Comparison of ENCODE assay signal across 21 mouse cellular contexts in genomic region chr6:137752275-137752655, GRCm38 (mm10). TPM values are rescaled to one million over a fixed set of nuclear protein-coding genes. Genes with fewer than 3 reads are reported as not detected.
DNase-seq lines count a peak whose midpoint lies in the region; ATAC-seq and TF ChIP-seq lines count a peak whose summit lies in the region.
"Had no signal": no experiment of that assay in that cellular context is flagged by ENCODE, and none has a peak within 500 bp of the region (broad histone marks: within the 10 kb centered on the region; RNA-seq: fewer than 3 reads in every experiment).

No protein-coding gene starts in this region.

- H3K4me1 ChIP-seq in kidney, postnatal 0 days (replicated peaks; ENCODE audit: insufficient read depth, low read length) = 0 out of 2 replicates have a peak, but pooled peaks cover 3% of the 10 kb centered on the region
- H3K4me1 ChIP-seq in MEL (ENCODE audit: control insufficient read depth in 1 of 2, insufficient read depth in 2 of 2, low read length in 2 of 2) = no peaks in the 10 kb centered on the region
- no peaks in the 10 kb centered on the region for H3K4me1 ChIP-seq in intestine, postnatal 0 days (replicated peaks; ENCODE audit: control insufficient read depth, insufficient read depth, low read length)

- H3K27me3 ChIP-seq in kidney, postnatal 0 days (ENCODE audit: insufficient read depth, low read length) = no peaks in the 10 kb centered on the region
- no peaks in the 10 kb centered on the region for H3K27me3 ChIP-seq in MEL (ENCODE audit: control insufficient read depth in 1 of 2, insufficient read depth in 2 of 2, low read length in 2 of 2)
- no peaks in the 10 kb centered on the region for H3K27me3 ChIP-seq in intestine, postnatal 0 days (replicated peaks; ENCODE audit: control insufficient read depth, insufficient read depth, low read length)
- H3K27me3 ChIP-seq: embryonic facial prominence, embryonic 13.5 days; forebrain, embryonic 13.5 days; heart, embryonic 13.5 days; hindbrain, embryonic 15.5 days; Patski had no signal

- no peaks in the 10 kb centered on the region; the same call in 1 of the 2 replicates for H3K79me2 ChIP-seq in MEL (ENCODE audit: control insufficient read depth, insufficient read depth, low read length, poor library complexity)

- peak; percentile 78 for DNase-seq in heart, adult 11 months
- no peak for DNase-seq in heart, adult 9 months (ENCODE audit: low spot score in 2 of 2)
- DNase-seq in kidney, postnatal 0 days (ENCODE audit: low spot score) = no peak
- no peak for DNase-seq in kidney, adult 9 months
- peak; percentile 48 for DNase-seq in MEL (ENCODE audit: low read depth, low spot score)
- DNase-seq in layer of hippocampus, postnatal 36 days = no peak
- no peak for DNase-seq in testis, postnatal 14 days (ENCODE audit: low spot score)
- DNase-seq: adrenal gland, postnatal 14 days; cerebellum, adult 11-12 months; cerebellum, adult 9-11 months; cerebellum, postnatal 36 days; gastrocnemius, postnatal 36 days; heart, adult 18-20 months; heart, postnatal 36 days had no signal

- H3K4me2 ChIP-seq in kidney, postnatal 0 days (ENCODE audit: low read length) = no peak overlapping the region
- no peak overlapping the region for H3K4me2 ChIP-seq in intestine, postnatal 0 days (replicated peaks; ENCODE audit: low read depth)
- H3K4me2 ChIP-seq: embryonic facial prominence, embryonic 13.5 days; forebrain, embryonic 13.5 days; heart, embryonic 13.5 days; hindbrain, embryonic 15.5 days had no signal

- H3K4me3 ChIP-seq in kidney, postnatal 0 days (replicated peaks; ENCODE audit: low read depth, low read length) = no peak overlapping the region
- H3K4me3 ChIP-seq in MEL (ENCODE audit: control insufficient read depth in 1 of 2, insufficient read depth in 1 of 2, low read depth in 2 of 2, low read length in 2 of 2) = no peak overlapping the region
- H3K4me3 ChIP-seq in intestine, postnatal 0 days (ENCODE audit: low read depth, low read length) = no peak overlapping the region
- H3K4me3 ChIP-seq: embryonic facial prominence, embryonic 13.5 days; forebrain, embryonic 13.5 days; heart, embryonic 13.5 days; hindbrain, embryonic 15.5 days had no signal

- 90% methylated on average over 4 of the region's 4 CpGs for WGBS in kidney, postnatal 0 days
- WGBS in intestine, postnatal 0 days = 67% methylated on average over 4 of the region's 4 CpGs

- no peak for TF ChIP-seq CTCF in kidney, postnatal 0 days (IDR thresholded peaks at IDR 0.05; ENCODE audit: low read depth)
- TF ChIP-seq CTCF in MEL (IDR thresholded peaks at IDR 0.05 in 2 of 3, conservative IDR thresholded peaks at IDR 0.05 in 1 of 3; ENCODE audit: control insufficient read depth in 1 of 3, insufficient read depth in 1 of 3, low read depth in 2 of 3, low read length in 3 of 3, poor library complexity in 1 of 3, severe bottlenecking in 1 of 3) = no peak
- no peak for TF ChIP-seq CTCF in intestine, postnatal 0 days (IDR thresholded peaks at IDR 0.05; ENCODE audit: low read depth)

- no peak overlapping the region for H3K9ac ChIP-seq in kidney, postnatal 0 days (ENCODE audit: low read depth, low read length)
- H3K9ac ChIP-seq in MEL (ENCODE audit: control insufficient read depth, low read depth, low read length, poor library complexity, severe bottlenecking) = no peak overlapping the region
- no peak overlapping the region for H3K9ac ChIP-seq in intestine, postnatal 0 days (ENCODE audit: low read depth, low read length)
- H3K9ac ChIP-seq: embryonic facial prominence, embryonic 13.5 days; forebrain, embryonic 13.5 days; heart, embryonic 13.5 days; hindbrain, embryonic 15.5 days had no signal

- no peak for TF ChIP-seq EP300 in MEL (IDR thresholded peaks at IDR 0.05; ENCODE audit: low read depth in 1 of 2, low read length in 2 of 2)

- TF ChIP-seq RAD21 in MEL (IDR thresholded peaks at IDR 0.05; ENCODE audit: low read depth, low read length) = no peak

- no peak for TF ChIP-seq POLR2A in MEL (IDR thresholded peaks at IDR 0.05; ENCODE audit: control insufficient read depth in 1 of 2, insufficient read depth in 1 of 2, low read depth in 1 of 2, low read length in 2 of 2, poor library complexity in 1 of 2)

- no peak for ATAC-seq in kidney, postnatal 0 days (replicated peaks; ENCODE audit: low FRiP score, low read depth)
- ATAC-seq in intestine, postnatal 0 days = 0 out of 2 replicates have a peak, but pooled peaks have one; percentile 3
- ATAC-seq: activated CD4-positive, CD25-positive, alpha-beta regulatory T cell, adult 4 months; forebrain, embryonic 13.5 days; Patski had no signal

- peaks cover 26% of the 10 kb centered on the region for H3K36me3 ChIP-seq in kidney, postnatal 0 days (ENCODE audit: insufficient read depth, low read length)
- H3K36me3 ChIP-seq in MEL (ENCODE audit: control insufficient read depth in 1 of 2, insufficient read depth in 2 of 2, low read length in 2 of 2) = peaks cover 4 to 12% of the 10 kb centered on the region in 2 experiments
- H3K36me3 ChIP-seq in intestine, postnatal 0 days (ENCODE audit: control insufficient read depth, insufficient read depth) = peaks cover 27% of the 10 kb centered on the region

- H3K27ac ChIP-seq in kidney, postnatal 0 days = peak overlapping the region; percentile 54; the same call in 1 of the 2 replicates
- H3K27ac ChIP-seq in MEL (ENCODE audit: control insufficient read depth, low read depth, low read length) = no peak overlapping the region
- peak overlapping the region; percentile 68 for H3K27ac ChIP-seq in intestine, postnatal 0 days (ENCODE audit: low read depth, low read length)
- H3K27ac ChIP-seq: embryonic facial prominence, embryonic 13.5 days; forebrain, embryonic 13.5 days; heart, embryonic 13.5 days; hindbrain, embryonic 15.5 days had no signal

- H3K9me3 ChIP-seq in kidney, postnatal 0 days (replicated peaks; ENCODE audit: low read length) = no peaks in the 10 kb centered on the region
- H3K9me3 ChIP-seq in MEL (replicated peaks; ENCODE audit: insufficient read depth, low read length) = no peaks in the 10 kb centered on the region
- H3K9me3 ChIP-seq in intestine, postnatal 0 days (ENCODE audit: control insufficient read depth) = no peaks in the 10 kb centered on the region
- H3K9me3 ChIP-seq: embryonic facial prominence, embryonic 13.5 days; forebrain, embryonic 13.5 days; heart, embryonic 13.5 days; hindbrain, embryonic 15.5 days had no signal

TF ChIP-seq in MEL, 35 proteins besides CTCF, POLR2A, EP300 and RAD21:
- TF ChIP-seq POLR2AphosphoS2 (IDR thresholded peaks at IDR 0.05; ENCODE audit: low read length) (peak; percentile 25; the same call in 1 of the 2 replicates), NELFE (IDR thresholded peaks at IDR 0.05; ENCODE audit: low read depth, low read length) (no peak)

RNA-seq across cellular contexts. Expression of gene Dera, which starts 2.1 kb away (rescaled TPM):
- polyA plus RNA-seq in kidney, postnatal 0 days (2015; fragmentation: Nextera tagmentation; extraction: Ambion mirVana) = 85.5 and 92.3 TPM in 2 replicates
- total RNA-seq in MEL (2012; rRNA removed) = 39.4 and 44.8 TPM in 2 replicates
- polyA plus RNA-seq in MEL (2012; ENCODE audit: insufficient read depth in 1 of 2, insufficient read length in 2 of 2, low read depth in 1 of 2, low replicate concordance in 2 of 2, missing spikeins in 1 of 2) = 10 to 100 TPM in 1 of 2 experiments, not detected in 1; 56.9 TPM
- 122 and 130 TPM in 2 replicates for polyA plus RNA-seq in intestine, postnatal 0 days (2015; fragmentation: Nextera tagmentation; extraction: Ambion mirVana)
- 1 to 10 TPM; 5.5 to 5.6 TPM for total RNA-seq in layer of hippocampus, postnatal 36 days (2021)

RNA-seq across cellular contexts. Expression of gene Strap, which starts 17.4 kb away (rescaled TPM):
- polyA plus RNA-seq in kidney, postnatal 0 days (2015; fragmentation: Nextera tagmentation; extraction: Ambion mirVana) = 138 and 151 TPM in 2 replicates
- total RNA-seq in MEL (2012; rRNA removed) = 142 and 151 TPM in 2 replicates
- 100 to 1,000 TPM in 1 of 2 experiments, not detected in 1; 194 TPM for polyA plus RNA-seq in MEL (2012; ENCODE audit: insufficient read depth in 1 of 2, insufficient read length in 2 of 2, low read depth in 1 of 2, low replicate concordance in 2 of 2, missing spikeins in 1 of 2)
- 71.0 and 71.4 TPM in 2 replicates for polyA plus RNA-seq in intestine, postnatal 0 days (2015; fragmentation: Nextera tagmentation; extraction: Ambion mirVana)
- total RNA-seq in layer of hippocampus, postnatal 36 days (2021) = 100 to 1,000 TPM; 118 to 121 TPM

Comparison
In these comparisons a context has a peak if more than half of its experiments do, and no peak if none do; other contexts are left out.
1. DNase-seq: peak in heart, adult 11 months (single experiment) and MEL (single experiment); none in heart, adult 9 months (0 of 2), kidney, postnatal 0 days (single experiment), kidney, adult 9 months (single experiment), layer of hippocampus, postnatal 36 days (0 of 2) and testis, postnatal 14 days (single experiment).